Mouse (Mus musculus) lung, embryonic 14.5 days (tissue): ENCODE results near the gene Hist1h2bg. TPM values are rescaled to one million over a fixed set of nuclear protein-coding genes. Genes with fewer than 3 reads are reported as not detected.
"Not testable (repeated sequence)": the region's sequence is repeated elsewhere in the genome, so short reads cannot be mapped to it uniquely, and the experiment has no call there.

Experiments used
- ATAC-seq: fragments of 200-750 bp; cut with Nextera tagmentation; 2 replicates; pipeline ENCODE4 v1.8.0; 2017; ENCODE audit warnings: mild to moderate bottlenecking, moderate TSS enrichment, moderate library complexity; ENCODE audit not compliant: insufficient read depth
- DNase-seq: peaks from one replicate; pipeline ENCODE4 v3.0.0-alpha.2; 2015
- H3K27ac ChIP-seq: fragments of 300-500 bp; sonication (generic); 2 replicates; pipeline ENCODE4 v1.5.1; 2014; ENCODE audit warnings: low read depth, mild to moderate bottlenecking, moderate library complexity
- H3K27me3 ChIP-seq: fragments of 300-500 bp; sonication (generic); 2 replicates; pipeline ENCODE4 v1.6.1; 2014; ENCODE audit warnings: low read length, control low read depth; ENCODE audit not compliant: insufficient read depth
- H3K36me3 ChIP-seq: fragments of 300-500 bp; sonication (generic); 2 replicates; pipeline ENCODE4 v1.6.1; 2014; ENCODE audit warnings: control low read depth; ENCODE audit not compliant: insufficient read depth
- H3K4me1 ChIP-seq: fragments of 300-500 bp; sonication (generic); 2 replicates; pipeline ENCODE4 v1.6.1; 2014; ENCODE audit warnings: antibody characterized with exemption, control low read depth; ENCODE audit not compliant: insufficient read depth
- H3K4me2 ChIP-seq: fragments of 300-500 bp; sonication (generic); 2 replicates; pipeline ENCODE4 v1.6.1; 2014; ENCODE audit warnings: mild to moderate bottlenecking
- H3K4me3 ChIP-seq: fragments of 300-500 bp; sonication (generic); 2 replicates; pipeline ENCODE4 v1.5.1; 2014; ENCODE audit warnings: low read depth, low read length
- H3K9ac ChIP-seq: fragments of 300-500 bp; sonication (generic); 2 replicates; pipeline ENCODE4 v1.6.1; 2014
- H3K9me3 ChIP-seq: fragments of 300-500 bp; sonication (generic); 2 replicates; pipeline ENCODE4 v1.6.1; 2016; ENCODE audit warnings: low read depth, low read length, control low read depth
- CTCF ChIP-seq: IDR thresholded peaks from 2 replicates; pipeline ENCODE4 v1.5.1; 2016; ENCODE audit warnings: antibody characterized with exemption, low read depth
- WGBS: fragments of 180-500 bp; shearing (Covaris S2); extraction: QIAGEN DNeasy Blood & Tissue Kit; methylation state at CpG from one replicate; pipeline ENCODE4 v1.1.7; 2014; 5-methylcytosine and 5-hydroxymethylcytosine counted together
- polyA plus RNA-seq: library from polyadenylated mRNA; unstranded; fragments of >200 nt; fragmentation: Nextera tagmentation; extraction: Ambion mirVana; gene quantifications from 2 replicates; pipeline ENCODE4 v1.2.1, GENCODE M21; 2014

Hist1h2bg gene
- polyA plus RNA-seq, 1 experiment from 2014 or later = 14.9 TPM

- Histone ChIP-seq H3K27ac (peak overlapping the region; percentile 100), H3K9ac (peak overlapping the region; percentile 97), H3K4me3 (peak overlapping the region; percentile 50), H3K4me1 (peaks cover 8% of the 10 kb centered on the region), H3K4me2 (peak overlapping the region; percentile 85), H3K9me3 (no peaks in the 10 kb centered on the region), H3K27me3 (no peaks in the 10 kb centered on the region), H3K36me3 (no peaks in the 10 kb centered on the region)
- TF ChIP-seq CTCF = no peak
- ATAC-seq = peak; percentile 77
- DNase-seq = peak; percentile 97
- under 1% methylated on average over 18 of the region's 18 CpGs for WGBS
Measured at GRCm38 (mm10) chr13:23555839-23556416, 15.3 kb upstream of the Hist1h2bg start.

- peaks cover 8% of the 10 kb centered on the region for H3K4me1 ChIP-seq
- H3K27ac ChIP-seq = peak overlapping the region; percentile 100
- no peak for TF ChIP-seq CTCF
- ATAC-seq = no peak
- H3K9ac ChIP-seq = 0 out of 2 replicates have a peak overlapping the region, but pooled peaks have one; percentile 17
- H3K4me2 ChIP-seq = peak overlapping the region; percentile 85
- peak overlapping the region; percentile 50; the same call in 1 of the 2 replicates for H3K4me3 ChIP-seq
- no peak for DNase-seq
- 69% methylated on average over 3 of the region's 3 CpGs for WGBS
- H3K9me3 ChIP-seq = no peaks in the 10 kb centered on the region
- no peaks in the 10 kb centered on the region for H3K36me3 ChIP-seq
- no peaks in the 10 kb centered on the region for H3K27me3 ChIP-seq
Measured at GRCm38 (mm10) chr13:23556906-23557305, 14.3 kb upstream of the Hist1h2bg start.

- peak overlapping the region; percentile 3; the same call in 1 of the 2 replicates for H3K4me3 ChIP-seq
- H3K4me1 ChIP-seq, H3K36me3 ChIP-seq, H3K27me3 ChIP-seq, H3K9me3 ChIP-seq, ATAC-seq: not testable (repeated sequence)
- peak; percentile 29 for DNase-seq
- peak overlapping the region; percentile 41 for H3K4me2 ChIP-seq
- H3K9ac ChIP-seq = peak overlapping the region; percentile 21; the same call in 1 of the 2 replicates
- 19% methylated on average over 2 of the region's 2 CpGs for WGBS
- H3K27ac ChIP-seq = peak overlapping the region; percentile 75; the same call in 1 of the 2 replicates
Measured at GRCm38 (mm10) chr13:23560699-23561098, 10.5 kb upstream of the Hist1h2bg start.

GRCm38 (mm10) chr13:23561531-23561882 lies 9.7 kb upstream of the Hist1h2bg start:
- not testable (repeated sequence) for H3K27me3 ChIP-seq, H3K4me1 ChIP-seq, H3K9me3 ChIP-seq, ATAC-seq, H3K36me3 ChIP-seq, DNase-seq
- Histone ChIP-seq H3K9ac (peak overlapping the region; percentile 43; the same call in 1 of the 2 replicates), H3K4me2 (peak overlapping the region; percentile 72), H3K27ac (peak overlapping the region; percentile 97), H3K4me3 (peak overlapping the region; percentile 37)
- WGBS = 0% methylated on average over 2 of the region's 5 CpGs

- peak within 1 kb of the TSS; percentile 37 for H3K4me3 ChIP-seq
- not testable (repeated sequence) for H3K4me1 ChIP-seq, H3K9me3 ChIP-seq, H3K27me3 ChIP-seq, H3K36me3 ChIP-seq
- H3K27ac ChIP-seq = peak within 1 kb of the TSS; percentile 97
- H3K9ac ChIP-seq = peak within 1 kb of the TSS; percentile 43
- under 1% methylated on average over 38 of the region's 67 CpGs for WGBS
- H3K4me2 ChIP-seq = peak within 1 kb of the TSS; percentile 72
- DNase-seq (peak; percentile 99), ATAC-seq (peak; percentile 93)
Measured at GRCm38 (mm10) chr13:23561883-23562659, 9.1 kb upstream of the Hist1h2bg start, which contains the start of gene Hist1h3e. Gene Hist1h3e (minus strand): TSS chr13:23562369.

- Histone ChIP-seq H3K9ac (peak overlapping the region; percentile 42), H3K27me3 (no peaks in the 10 kb centered on the region), H3K9me3 (no peaks in the 10 kb centered on the region), H3K4me3 (peak overlapping the region; percentile 37), H3K27ac (peak overlapping the region; percentile 97), H3K36me3 (no peaks in the 10 kb centered on the region), H3K4me2 (peak overlapping the region; percentile 72), H3K4me1 (no peaks in the 10 kb centered on the region)
- ATAC-seq = peak; percentile 60
- 2% methylated on average over 18 of the region's 18 CpGs for WGBS
- peak; percentile 89 for DNase-seq
- TF ChIP-seq CTCF = peak; percentile 63
Measured at GRCm38 (mm10) chr13:23562699-23563462, 8.3 kb upstream of the Hist1h2bg start.

- peak overlapping the region; percentile 97 for H3K27ac ChIP-seq
- TF ChIP-seq CTCF = no peak
- H3K9me3 ChIP-seq = no peaks in the 10 kb centered on the region
- no peak overlapping the region for H3K9ac ChIP-seq
- DNase-seq (no peak), ATAC-seq (no peak)
- no peaks in the 10 kb centered on the region for H3K36me3 ChIP-seq
- no peak overlapping the region for H3K4me2 ChIP-seq
- H3K4me1 ChIP-seq = no peaks in the 10 kb centered on the region
- 84% methylated on average over 2 of the region's 2 CpGs for WGBS
- H3K27me3 ChIP-seq = no peaks in the 10 kb centered on the region
- no peak overlapping the region for H3K4me3 ChIP-seq
Measured at GRCm38 (mm10) chr13:23564482-23564881, 6.7 kb upstream of the Hist1h2bg start.

- Histone ChIP-seq H3K9ac (peak overlapping the region; percentile 55), H3K27ac (peak overlapping the region; percentile 99), H3K4me3 (peak overlapping the region; percentile 45), H3K4me2 (peak overlapping the region; percentile 87)
- H3K27me3 ChIP-seq, ATAC-seq, H3K36me3 ChIP-seq, H3K9me3 ChIP-seq, H3K4me1 ChIP-seq: not testable (repeated sequence)
- WGBS = 2% methylated on average over 21 of the region's 41 CpGs
- peak; percentile 64 for DNase-seq
Measured at GRCm38 (mm10) chr13:23570261-23571021, 755 bp upstream of the Hist1h2bg start.

GRCm38 (mm10) chr13:23571504-23572217 lies 465 bp downstream of the Hist1h2bg start:
- H3K27me3 ChIP-seq, H3K9me3 ChIP-seq, H3K36me3 ChIP-seq, ATAC-seq, H3K4me1 ChIP-seq: not testable (repeated sequence)
- Histone ChIP-seq H3K9ac (peak overlapping the region; percentile 82), H3K27ac (peak overlapping the region; percentile 99), H3K4me3 (peak overlapping the region; percentile 45), H3K4me2 (peak overlapping the region; percentile 87)
- 0% methylated on average over 10 of the region's 34 CpGs for WGBS
- peak; percentile 75 for DNase-seq
